Mouse (Mus musculus) T-helper 17 cell (primary cell): ENCODE measurements around the gene Npas1.

Experiments used
- in situ Hi-C, 2 experiments: fragments of 300-600 bp; cut with MboI, MseI; formaldehyde crosslinking; loops; 1 replicate in 1 of 2; 2 replicates in 1 of 2; pipeline ENCODE4 v1.15.1; 2025; ENCODE audit warnings: high pct_unique_total_duplicates in 2 of 2

Npas1 gene

DNA sequence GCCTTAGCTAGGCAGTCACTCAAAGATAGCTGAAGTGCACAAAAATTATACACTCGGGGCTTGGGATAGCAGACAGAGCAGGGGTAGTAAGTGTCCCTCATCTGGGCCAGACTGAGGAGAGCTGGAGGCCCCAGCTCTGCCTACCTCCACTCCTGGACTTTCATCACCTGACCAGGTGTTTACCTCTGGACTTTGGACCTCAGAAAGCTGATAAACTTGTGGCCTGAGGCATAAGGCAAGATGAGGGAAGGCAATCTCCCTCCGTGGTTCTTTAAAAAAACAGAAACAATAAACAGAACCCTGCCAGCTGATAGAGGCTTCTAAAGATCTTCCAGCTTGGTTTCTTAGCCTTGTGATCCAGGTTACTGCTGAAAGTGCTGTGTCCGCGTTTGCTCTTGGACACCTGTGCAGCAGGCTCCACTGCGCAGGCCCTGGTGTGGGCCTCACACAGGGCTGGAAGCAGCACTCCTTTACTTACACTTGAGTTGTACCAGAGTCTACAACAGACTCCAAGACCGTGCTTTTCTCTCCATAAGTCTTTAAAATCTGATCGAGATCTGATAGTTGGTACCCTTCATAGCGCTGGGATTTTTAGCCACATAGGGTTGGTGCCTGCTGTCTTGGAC lies 56.9 kb downstream of the Npas1 start:
- in situ Hi-C loops = no loop called here

DNA sequence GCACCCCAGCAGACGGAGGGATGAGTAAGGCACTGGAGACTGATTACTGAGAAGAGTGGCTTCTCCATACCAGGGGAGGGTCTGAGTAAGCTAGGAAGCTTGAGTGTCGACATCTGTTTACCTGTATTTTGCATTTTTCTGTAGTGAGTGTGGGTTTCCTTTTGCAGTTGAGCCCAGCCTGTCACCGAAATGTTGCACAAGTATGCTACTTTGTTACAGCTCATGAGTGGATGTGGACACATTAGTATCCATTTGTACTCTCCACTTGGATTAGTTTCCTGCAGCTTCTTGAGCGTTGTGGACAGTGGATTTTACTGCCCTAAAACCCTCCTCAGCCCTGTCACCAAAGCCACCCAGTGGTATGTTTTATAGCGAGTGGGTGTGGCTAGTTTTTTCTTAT lies 58.8 kb downstream of the Npas1 start:
- in situ Hi-C loops = no loop called here

DNA sequence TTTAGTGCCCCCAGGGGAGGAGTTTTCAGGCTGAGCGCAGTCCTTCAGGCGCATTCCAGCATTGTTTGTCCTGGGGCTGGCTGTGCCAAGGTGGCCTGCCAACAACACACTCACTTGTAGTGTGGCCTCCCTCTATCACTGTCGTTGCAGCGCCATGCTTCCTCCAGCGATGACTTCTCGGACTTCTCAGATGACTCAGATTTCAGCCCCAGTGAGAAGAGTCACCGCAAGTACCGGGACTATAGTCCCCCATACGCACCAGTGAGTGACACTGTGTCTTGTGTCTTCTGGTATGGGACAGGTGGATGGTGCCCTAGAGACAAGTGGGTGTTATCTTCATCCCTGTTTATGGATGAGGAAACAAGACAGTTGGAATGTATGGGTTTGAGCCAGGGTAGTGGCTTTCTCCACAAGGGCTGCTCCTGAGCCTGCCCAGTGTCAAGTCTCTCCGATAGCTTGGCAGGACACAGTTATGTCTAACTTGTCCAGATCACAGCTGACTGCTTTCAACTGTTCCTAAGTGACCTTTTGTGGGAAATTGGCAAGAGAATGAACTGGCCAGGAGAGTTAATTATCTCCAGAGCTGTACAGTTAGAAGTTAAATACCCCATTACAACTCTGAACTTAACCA lies 60.3 kb downstream of the Npas1 start:
- in situ Hi-C loops = no loop called here

DNA sequence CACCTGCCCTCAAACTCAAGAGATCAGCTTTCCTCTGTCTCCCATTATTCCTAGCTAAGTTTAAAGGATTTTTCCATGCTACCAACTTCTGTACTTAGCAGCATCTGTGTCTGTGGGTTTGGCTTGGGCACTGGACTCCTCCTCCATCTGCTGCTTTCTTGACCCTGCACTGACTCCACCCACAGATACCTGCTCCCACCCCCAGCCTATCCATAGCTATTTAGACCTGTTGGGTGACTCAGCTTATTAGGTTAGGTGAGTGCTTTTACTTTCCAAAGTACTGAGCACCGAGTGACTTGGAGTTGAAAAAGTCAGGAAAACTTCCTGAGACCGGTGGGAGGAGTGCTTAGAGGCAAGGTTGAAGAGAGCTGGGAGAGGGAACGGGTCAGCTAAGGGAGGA lies 62.1 kb downstream of the Npas1 start:
- in situ Hi-C loops = no loop called here

DNA sequence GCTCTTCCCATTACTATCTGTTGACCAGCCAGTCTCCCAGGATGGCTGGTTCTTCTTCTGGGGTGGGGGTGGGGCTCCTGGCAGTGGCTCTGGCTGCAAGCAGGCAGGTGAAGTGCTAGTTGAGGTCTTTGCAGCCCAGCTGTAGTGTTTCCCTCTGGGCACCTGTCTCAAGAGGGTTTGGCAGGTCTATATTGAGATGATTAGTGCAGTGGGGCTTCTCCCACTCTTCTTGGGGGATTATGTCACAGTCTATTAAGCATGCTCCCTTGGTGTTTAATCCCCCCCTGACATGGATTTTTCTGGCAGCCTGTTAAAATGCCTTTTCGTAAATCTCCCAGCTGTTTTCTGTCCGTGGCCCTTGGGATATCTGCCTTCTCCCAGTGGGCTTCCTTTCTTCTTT lies 64.6 kb downstream of the Npas1 start:
- in situ Hi-C loops = no loop called here

DNA sequence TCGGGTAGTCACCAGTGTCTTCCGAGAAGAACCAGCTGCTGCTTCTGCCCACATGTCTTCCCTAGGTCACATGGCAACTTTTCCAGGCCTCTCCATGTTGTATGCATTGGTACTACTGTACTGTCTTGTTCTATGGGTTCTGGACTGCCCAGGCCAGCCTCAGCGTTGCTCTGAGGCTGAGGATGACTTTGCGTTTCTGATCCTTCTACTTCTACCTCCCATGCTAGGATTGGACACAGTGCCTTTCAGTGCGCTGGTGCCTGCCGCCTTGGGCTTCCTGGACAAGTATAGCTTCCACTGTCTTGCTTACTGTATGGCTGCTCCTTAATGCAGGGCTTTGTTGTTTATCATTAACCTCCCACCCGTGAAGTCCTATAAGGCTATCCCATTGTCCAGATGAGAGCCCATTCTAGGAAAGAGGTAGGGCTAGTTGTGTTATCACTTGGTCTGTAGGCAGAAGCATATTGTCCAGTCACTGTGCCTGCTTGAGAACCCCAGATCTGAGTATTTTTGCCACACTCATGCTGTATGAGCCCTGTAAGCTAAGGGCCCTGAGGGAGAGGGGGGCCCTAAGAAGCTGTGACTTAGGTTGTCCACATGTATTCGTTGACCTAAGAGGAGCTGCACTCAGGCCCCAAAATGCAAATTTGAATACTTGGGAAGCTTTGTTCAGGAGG lies 65.2 kb downstream of the Npas1 start:
- in situ Hi-C loops = no loop called here

DNA sequence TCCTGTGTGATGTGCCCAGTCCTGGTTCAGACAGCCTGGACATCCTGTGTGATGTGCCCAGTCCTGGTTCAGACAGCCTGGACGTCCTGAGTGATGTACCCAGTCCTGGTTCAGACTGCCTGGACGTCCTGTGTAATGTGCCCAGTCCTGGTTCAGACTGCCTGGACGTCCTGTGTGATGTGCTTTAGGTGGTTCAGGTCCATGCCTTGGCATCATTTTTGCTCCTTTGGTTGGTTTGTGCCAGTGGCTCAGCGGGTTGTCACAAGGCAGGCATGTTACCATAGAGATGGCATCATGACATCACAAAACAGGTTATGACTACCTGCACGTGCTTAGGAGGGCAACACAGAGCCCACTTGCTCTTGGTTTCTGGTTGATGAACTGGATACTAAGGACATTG lies 66.4 kb downstream of the Npas1 start:
- in situ Hi-C loops = no loop called here

DNA sequence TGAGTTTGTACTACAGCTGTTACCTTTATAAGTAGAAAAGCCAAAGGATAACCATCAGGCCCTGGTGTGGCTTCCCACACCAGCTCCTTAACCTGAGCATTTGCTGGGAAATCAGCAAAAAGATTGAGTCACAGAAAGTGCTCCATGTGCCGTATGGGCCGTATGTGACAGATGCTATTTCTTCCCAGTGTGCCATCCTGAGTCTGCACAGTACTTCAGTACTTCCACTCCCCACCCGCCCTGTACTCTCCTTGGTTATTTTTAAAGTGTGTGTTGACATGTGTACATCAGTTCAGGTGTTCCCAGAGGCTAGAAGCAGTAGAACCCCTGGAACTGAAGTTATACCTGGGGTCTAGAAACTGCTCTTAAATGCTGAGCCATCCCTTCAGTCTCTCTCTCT lies 70.5 kb downstream of the Npas1 start:
- in situ Hi-C loops = no loop called here
